Mouse (Mus musculus) liver, adult 2 months (tissue): ENCODE measurements around the gene Gm49383.

Source experiments
- CTCF ChIP-seq: fragments of 200-500 bp; IDR thresholded peaks from 2 replicates; pipeline ENCODE4 v1.5.1; 2011; ENCODE audit warnings: low read depth, low read length, control low read depth
- POLR2A ChIP-seq: fragments of 200-500 bp; IDR thresholded peaks from 2 replicates; pipeline ENCODE4 v1.6.1; 2011; ENCODE audit warnings: low read length, control low read depth; ENCODE audit not compliant: insufficient read depth; ENCODE audit errors: extremely low read depth

- TF ChIP-seq POLR2A, result no peak
- peak; percentile 43; the same call in 1 of the 2 replicates for TF ChIP-seq CTCF
These were observed 37.3 kb downstream of the Gm49383 start for GRCm38 (mm10) chr12:69159578-69159940.
